Mouse (Mus musculus) ES-Bruce4 (cell line): ENCODE data around the gene Wif1.

Experiments
- CTCF ChIP-seq: IDR thresholded peaks from one replicate; pipeline ENCODE4 v1.8.1; 2011; ENCODE audit warnings: low read depth, low read length
- EP300 ChIP-seq: IDR thresholded peaks from 2 replicates; pipeline ENCODE4 v1.6.1; 2011; ENCODE audit warnings: low read depth, low read length; ENCODE audit not compliant: insufficient read depth

DNA sequence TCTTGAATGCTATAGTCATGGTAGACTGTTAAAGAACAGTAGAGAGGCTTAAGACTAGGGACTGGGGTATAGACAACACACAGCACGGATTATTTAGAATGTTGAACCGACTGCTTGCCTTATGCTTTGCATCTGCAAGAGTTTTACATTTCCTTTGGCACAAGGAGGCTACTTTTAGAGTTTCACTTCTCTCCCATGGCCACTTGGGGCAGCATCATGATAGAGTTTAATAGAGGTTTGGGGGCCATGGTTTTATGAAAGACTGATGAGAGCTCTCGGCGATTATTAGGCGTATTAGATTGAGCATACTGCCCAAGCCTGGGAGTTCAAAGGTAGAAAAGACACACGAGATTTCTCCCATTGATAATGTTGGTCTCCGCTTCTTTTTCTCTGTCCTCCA, 37.0 kb downstream of the Wif1 start:
- TF ChIP-seq CTCF: no peak
- no peak for TF ChIP-seq EP300
